Mouse (Mus musculus) CH12.LX (cell line): Measurements from ENCODE around the gene Tmco4.

Experiments
- CTCF ChIP-seq, 2 experiments: IDR thresholded peaks in 1 of 2; conservative IDR thresholded peaks in 1 of 2; 2 replicates each; pipeline ENCODE4 v1.5.1; 2011 to 2012; ENCODE audit warnings: low read depth in 2 of 2, low read length in 2 of 2, improper control_type of control experiment in 1 of 2, inconsistent platforms in 1 of 2, mild to moderate bottlenecking in 1 of 2, moderate library complexity in 1 of 2
- ELF1 ChIP-seq: IDR thresholded peaks from 2 replicates; pipeline ENCODE4 v1.6.1; 2014; ENCODE audit warnings: low read depth, mild to moderate bottlenecking, inconsistent platforms, low read length, improper control_type of control experiment
- EP300 ChIP-seq: IDR thresholded peaks from 2 replicates; pipeline ENCODE4 v1.6.1; 2011; ENCODE audit warnings: low read length, improper control_type of control experiment
- HCFC1 ChIP-seq: IDR thresholded peaks from 2 replicates; pipeline ENCODE4 v1.6.1; 2012; ENCODE audit warnings: low read depth, mild to moderate bottlenecking, inconsistent platforms, low read length, improper control_type of control experiment
- MAFK ChIP-seq: IDR thresholded peaks from 2 replicates; pipeline ENCODE4 v1.6.1; 2011; ENCODE audit warnings: low read length, improper control_type of control experiment; ENCODE audit not compliant: insufficient replicate concordance
- MAZ ChIP-seq: IDR thresholded peaks from 2 replicates; pipeline ENCODE4 v1.6.1; 2012; ENCODE audit warnings: low read depth, mild to moderate bottlenecking, inconsistent platforms, low read length, improper control_type of control experiment, moderate library complexity
- NRF1 ChIP-seq: IDR thresholded peaks from 2 replicates; pipeline ENCODE4 v1.6.1; 2014; ENCODE audit warnings: low read depth, mild to moderate bottlenecking, inconsistent platforms, low read length, improper control_type of control experiment, moderate library complexity
- POLR2A ChIP-seq: IDR thresholded peaks from 2 replicates; pipeline ENCODE4 v1.6.1; 2011; ENCODE audit warnings: low read depth, mild to moderate bottlenecking, improper control_type of control experiment, low read length
- SIN3A ChIP-seq: IDR thresholded peaks from 2 replicates; pipeline ENCODE4 v1.6.1; 2012; ENCODE audit warnings: low read length, improper control_type of control experiment, inconsistent platforms
- SMC3 ChIP-seq: IDR thresholded peaks from 2 replicates; pipeline ENCODE4 v1.6.1; 2011; ENCODE audit warnings: low read depth, low read length, improper control_type of control experiment
- TCF12 ChIP-seq: IDR thresholded peaks from 2 replicates; pipeline ENCODE4 v1.6.1; 2014; ENCODE audit warnings: low read depth, mild to moderate bottlenecking, inconsistent platforms, low read length, improper control_type of control experiment
- USF1 ChIP-seq: IDR thresholded peaks from 2 replicates; pipeline ENCODE4 v1.6.1; 2014; ENCODE audit warnings: low read depth, mild to moderate bottlenecking, inconsistent platforms, low read length, improper control_type of control experiment

DNA sequence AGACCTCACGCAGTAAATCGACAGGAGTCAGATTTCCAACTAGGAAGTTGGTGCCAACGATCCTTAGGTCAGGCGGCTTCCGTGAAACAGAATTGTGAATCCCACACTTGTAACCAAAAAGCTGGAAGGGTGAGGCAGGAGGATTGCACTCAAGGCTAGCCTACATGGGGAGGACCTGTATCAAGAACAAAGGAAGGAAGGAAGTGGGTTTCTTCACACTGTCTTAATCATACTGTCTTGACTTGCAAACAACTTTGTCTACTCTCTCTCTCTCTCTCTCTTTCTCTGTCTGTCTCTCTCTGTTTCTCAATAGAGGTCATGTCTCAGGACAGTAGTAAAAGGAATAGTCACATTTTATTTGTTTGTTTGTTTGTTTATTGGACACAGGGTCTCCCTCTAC is 10.0 kb upstream of the Tmco4 start:
- TF ChIP-seq CTCF (conservative IDR thresholded peaks at IDR 0.05 in 1 of 2, IDR thresholded peaks at IDR 0.05 in 1 of 2; ENCODE audit: low read depth in 2 of 2, low read length in 2 of 2), result no peak
- no peak for TF ChIP-seq EP300
- no peak for TF ChIP-seq USF1
- TF ChIP-seq POLR2A, result no peak
- TF ChIP-seq SMC3, result no peak
- TF ChIP-seq ELF1, result no peak
- no peak for TF ChIP-seq HCFC1
- no peak for TF ChIP-seq NRF1
- TF ChIP-seq MAFK, result no peak
- no peak for TF ChIP-seq MAZ
- TF ChIP-seq TCF12, result no peak
- TF ChIP-seq SIN3A, result no peak
